Mouse (Mus musculus): ENCODE measurements at regions not wholly inside any gene's neighbourhood (a gene's known extent, or its start where the extent isn't known, plus 50 kb on each side); places are given as distances from the start of the nearest gene placed in this dataset.

DNA sequence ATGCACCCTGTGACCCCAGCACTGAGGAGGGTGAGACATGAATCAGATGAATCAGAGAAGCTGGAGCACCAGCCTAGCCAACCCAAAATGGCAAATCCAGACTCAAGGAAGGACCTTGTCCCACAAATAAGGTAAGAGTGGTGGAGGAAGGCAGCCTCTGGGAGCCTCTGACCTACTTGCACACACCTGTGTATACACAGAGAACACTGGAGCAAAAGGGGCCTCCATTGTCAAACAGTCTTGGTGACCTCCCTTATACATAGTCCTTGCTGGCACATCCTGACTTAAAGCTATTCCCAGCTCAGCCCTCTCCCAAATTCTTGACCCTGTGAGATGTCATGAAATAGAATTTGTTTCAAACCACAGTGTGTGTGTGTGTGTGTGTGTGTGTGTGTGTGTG, 57.1 kb downstream of the Inhbb start:
- no peak overlapping the region for H3K27ac ChIP-seq
- H3K4me2 ChIP-seq: no peak overlapping the region
- no peak for ATAC-seq (ENCODE audit: insufficient read depth, low FRiP score, low read depth)
- H3K4me1 ChIP-seq: no peaks in the 10 kb centered on the region
- no peaks in the 10 kb centered on the region for H3K36me3 ChIP-seq
- H3K9me3 ChIP-seq: no peaks in the 10 kb centered on the region
- no peak overlapping the region for H3K4me3 ChIP-seq (replicated peaks)
- H3K9ac ChIP-seq: no peak overlapping the region
- no peaks in the 10 kb centered on the region for H3K27me3 ChIP-seq (replicated peaks)

DNA sequence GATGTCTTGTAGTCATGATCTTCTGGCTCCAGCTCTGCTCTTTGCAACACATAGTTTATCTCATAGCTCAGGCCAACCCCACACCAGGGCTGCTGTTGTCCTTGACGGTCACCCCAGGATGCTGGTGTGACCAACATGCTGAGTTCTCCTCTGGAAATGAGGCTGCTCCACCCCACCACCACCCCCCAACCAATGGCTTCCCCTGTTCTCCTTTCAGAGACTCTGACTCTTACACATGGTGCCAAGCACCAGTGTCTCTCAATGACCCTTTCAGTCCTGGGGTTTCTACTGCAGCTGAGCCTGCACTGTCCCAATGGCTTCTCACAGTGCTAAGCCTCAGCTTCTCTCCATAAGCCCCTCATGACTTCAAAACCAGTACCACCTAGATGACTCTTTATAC, 64.0 kb downstream of the Inhbb start:
- H3K27me3 ChIP-seq (replicated peaks): no peaks in the 10 kb centered on the region
- H3K4me3 ChIP-seq (replicated peaks): no peak overlapping the region
- H3K27ac ChIP-seq: no peak overlapping the region
- H3K4me2 ChIP-seq: no peak overlapping the region
- H3K9me3 ChIP-seq: no peaks in the 10 kb centered on the region
- H3K9ac ChIP-seq: no peak overlapping the region
- 86% methylated on average over 1 of the region's 1 CpGs for WGBS
- no peaks in the 10 kb centered on the region for H3K36me3 ChIP-seq
- no peaks in the 10 kb centered on the region for H3K4me1 ChIP-seq
- ATAC-seq (ENCODE audit: insufficient read depth, low FRiP score, low read depth): no peak

GRCm38 (mm10) chr1:119356916-119357315, 65.1 kb downstream of the Inhbb start:
- WGBS: 54% methylated on average over 1 of the region's 1 CpGs
- no peaks in the 10 kb centered on the region for H3K36me3 ChIP-seq
- no peak overlapping the region for H3K9ac ChIP-seq
- H3K27me3 ChIP-seq (replicated peaks): no peaks in the 10 kb centered on the region
- no peak overlapping the region for H3K4me2 ChIP-seq
- ATAC-seq (ENCODE audit: insufficient read depth, low FRiP score, low read depth): no peak
- H3K4me3 ChIP-seq (replicated peaks): no peak overlapping the region
- H3K27ac ChIP-seq: no peak overlapping the region
- H3K9me3 ChIP-seq: no peaks in the 10 kb centered on the region
- no peaks in the 10 kb centered on the region for H3K4me1 ChIP-seq

- Histone ChIP-seq H3K27ac (no peak overlapping the region), H3K36me3 (no peaks in the 10 kb centered on the region), H3K9me3 (no peaks in the 10 kb centered on the region), H3K4me3 (replicated peaks) (no peak overlapping the region), H3K9ac (no peak overlapping the region), H3K4me1 (no peaks in the 10 kb centered on the region), H3K4me2 (no peak overlapping the region), H3K27me3 (replicated peaks) (no peaks in the 10 kb centered on the region)
- WGBS: 83% methylated on average over 5 of the region's 5 CpGs
- ATAC-seq (ENCODE audit: insufficient read depth, low FRiP score, low read depth): no peak
Observed at GRCm38 (mm10) chr1:119355456-119355855, 66.6 kb downstream of the Inhbb start.

DNA sequence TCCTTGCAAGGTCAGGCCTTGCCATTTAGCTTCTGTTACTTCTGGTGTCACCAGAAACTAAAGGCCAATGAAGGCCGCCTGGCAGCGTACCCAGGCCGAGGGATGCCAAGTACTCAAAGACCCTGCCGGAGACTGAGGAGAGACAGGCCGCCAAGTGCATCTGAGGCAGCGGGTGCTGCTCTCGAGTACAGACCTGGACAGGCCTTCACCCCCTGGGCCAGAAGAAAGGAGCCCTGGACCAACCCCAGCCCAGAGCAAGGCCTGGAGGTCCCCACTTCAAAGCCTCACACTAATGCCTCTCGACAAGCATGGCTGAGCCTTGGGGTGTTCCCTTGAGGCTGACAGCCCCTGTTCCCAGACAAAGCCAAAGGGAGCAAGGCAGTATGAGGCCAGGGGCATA, 70.5 kb downstream of the Inhbb start:
- H3K27ac ChIP-seq: no peak overlapping the region
- ATAC-seq (ENCODE audit: insufficient read depth, low FRiP score, low read depth): no peak
- H3K4me3 ChIP-seq (replicated peaks): no peak overlapping the region
- no peaks in the 10 kb centered on the region for H3K9me3 ChIP-seq
- H3K4me2 ChIP-seq: no peak overlapping the region
- H3K27me3 ChIP-seq (replicated peaks): no peaks in the 10 kb centered on the region
- H3K4me1 ChIP-seq: no peaks in the 10 kb centered on the region
- H3K9ac ChIP-seq: no peak overlapping the region
- no peaks in the 10 kb centered on the region for H3K36me3 ChIP-seq
- WGBS: 85% methylated on average over 8 of the region's 8 CpGs

GRCm38 (mm10) chr1:119350846-119351245, 71.2 kb downstream of the Inhbb start:
- H3K27ac ChIP-seq: no peak overlapping the region
- H3K9ac ChIP-seq: no peak overlapping the region
- no peak overlapping the region for H3K4me2 ChIP-seq
- WGBS: 85% methylated on average over 4 of the region's 4 CpGs
- no peaks in the 10 kb centered on the region for H3K36me3 ChIP-seq
- H3K4me1 ChIP-seq: no peaks in the 10 kb centered on the region
- no peak for ATAC-seq (ENCODE audit: insufficient read depth, low FRiP score, low read depth)
- no peaks in the 10 kb centered on the region for H3K27me3 ChIP-seq (replicated peaks)
- no peaks in the 10 kb centered on the region for H3K9me3 ChIP-seq
- no peak overlapping the region for H3K4me3 ChIP-seq (replicated peaks)

DNA sequence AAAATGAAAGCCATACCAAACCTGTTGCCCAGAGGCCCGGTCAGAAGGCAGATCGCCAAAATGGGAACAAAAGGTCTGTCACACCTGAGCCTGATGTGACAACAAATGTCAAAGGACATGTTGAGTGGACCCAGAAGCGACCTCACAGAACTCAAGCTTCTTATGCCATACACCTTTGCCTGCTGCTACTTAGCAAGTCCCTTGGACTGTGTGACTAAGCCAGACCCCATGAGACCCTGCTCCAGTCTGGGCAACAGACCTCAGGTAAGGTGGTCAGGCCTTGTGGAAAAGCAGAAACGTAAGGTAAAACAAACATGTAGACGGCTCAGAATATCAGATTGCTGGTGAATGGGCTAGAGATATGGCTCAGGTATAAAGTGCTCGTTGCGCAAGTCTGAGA, 71.8 kb downstream of the Inhbb start:
- H3K4me3 ChIP-seq (replicated peaks): no peak overlapping the region
- no peaks in the 10 kb centered on the region for H3K27me3 ChIP-seq (replicated peaks)
- no peaks in the 10 kb centered on the region for H3K36me3 ChIP-seq
- H3K9me3 ChIP-seq: no peaks in the 10 kb centered on the region
- no peak overlapping the region for H3K4me2 ChIP-seq
- no peak overlapping the region for H3K27ac ChIP-seq
- H3K9ac ChIP-seq: no peak overlapping the region
- H3K4me1 ChIP-seq: no peaks in the 10 kb centered on the region
- 84% methylated on average over 7 of the region's 7 CpGs for WGBS
- ATAC-seq (ENCODE audit: insufficient read depth, low FRiP score, low read depth): no peak

DNA sequence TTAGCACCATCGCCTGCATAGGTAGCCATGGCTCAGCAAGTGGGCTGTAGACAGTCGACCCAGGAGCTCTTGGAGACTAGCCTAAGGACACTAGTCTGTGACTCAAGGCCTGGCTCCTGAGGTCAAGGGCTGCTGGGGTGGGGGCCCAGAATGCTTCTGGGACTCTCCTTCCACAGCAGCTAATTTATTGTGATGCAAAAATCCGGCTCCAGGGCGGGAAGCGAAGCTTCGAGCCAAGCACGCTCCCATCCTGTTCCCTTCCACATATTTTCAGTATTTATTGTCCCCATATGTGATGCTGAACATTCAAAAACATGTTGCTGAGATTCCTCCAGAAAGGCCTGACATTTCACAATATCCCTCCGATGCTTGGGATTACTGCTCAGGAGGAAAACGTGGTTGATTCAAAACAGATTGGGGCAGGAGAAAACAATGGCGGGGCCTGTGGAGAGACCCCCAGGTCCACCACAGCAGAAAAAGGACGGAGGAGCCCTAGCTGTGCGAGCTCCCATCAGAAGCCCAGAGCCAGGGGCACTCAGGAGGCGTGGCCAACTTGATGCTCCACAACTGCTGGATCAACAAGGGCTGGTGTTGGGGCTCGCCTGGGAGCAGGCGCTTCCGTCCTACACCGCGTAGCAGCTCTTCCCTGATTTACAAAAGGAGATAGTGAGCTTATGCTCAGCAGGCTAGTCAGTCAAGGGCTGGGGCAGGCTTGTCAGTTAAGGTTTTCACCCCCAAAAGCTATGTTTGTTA, 73.4 kb downstream of the Inhbb start:
- WGBS: 39% methylated on average over 18 of the region's 18 CpGs
- H3K27me3 ChIP-seq (replicated peaks): no peaks in the 10 kb centered on the region
- H3K4me1 ChIP-seq: no peaks in the 10 kb centered on the region
- no peak for ATAC-seq (ENCODE audit: insufficient read depth, low FRiP score, low read depth)
- H3K9ac ChIP-seq: no peak overlapping the region
- H3K4me2 ChIP-seq: no peak overlapping the region
- no peaks in the 10 kb centered on the region for H3K9me3 ChIP-seq
- H3K36me3 ChIP-seq: no peaks in the 10 kb centered on the region
- H3K4me3 ChIP-seq (replicated peaks): no peak overlapping the region
- H3K27ac ChIP-seq: no peak overlapping the region

- Histone ChIP-seq H3K4me2 (no peak overlapping the region), H3K4me3 (replicated peaks) (no peak overlapping the region), H3K4me1 (no peaks in the 10 kb centered on the region), H3K9ac (no peak overlapping the region), H3K36me3 (no peaks in the 10 kb centered on the region), H3K9me3 (no peaks in the 10 kb centered on the region), H3K27me3 (replicated peaks) (no peaks in the 10 kb centered on the region), H3K27ac (no peak overlapping the region)
- ATAC-seq (ENCODE audit: insufficient read depth, low FRiP score, low read depth): no peak
- WGBS: 100% methylated on average over 1 of the region's 1 CpGs
Observed at GRCm38 (mm10) chr1:119347749-119348148, 74.3 kb downstream of the Inhbb start.

DNA sequence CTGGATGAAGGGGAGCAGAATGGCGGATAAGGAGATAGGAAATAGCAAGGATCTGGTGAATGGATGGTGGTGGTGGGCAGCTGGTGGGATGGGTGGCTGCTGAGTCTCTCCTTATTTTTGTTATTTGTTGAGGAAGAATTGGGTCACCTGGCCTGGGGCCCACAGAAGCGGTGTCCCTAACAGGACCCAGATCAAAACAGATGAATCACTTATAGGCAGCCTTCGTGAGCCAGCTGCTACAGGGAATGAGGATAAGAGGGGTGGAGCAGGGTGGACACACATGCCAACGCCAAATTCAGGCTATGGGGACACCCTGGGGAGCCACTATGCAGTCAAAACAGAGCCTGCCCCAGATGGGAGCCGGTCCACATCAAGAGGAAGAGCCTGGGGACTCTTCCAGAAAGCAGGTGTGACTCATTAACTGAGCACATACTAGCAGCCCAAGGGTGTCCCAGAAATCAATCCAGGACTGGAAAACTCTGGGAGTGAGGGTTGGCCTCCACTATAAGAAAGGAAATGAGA, 75.4 kb downstream of the Inhbb start:
- no peaks in the 10 kb centered on the region for H3K9me3 ChIP-seq
- H3K27me3 ChIP-seq (replicated peaks): no peaks in the 10 kb centered on the region
- H3K27ac ChIP-seq: no peak overlapping the region
- no peak overlapping the region for H3K4me3 ChIP-seq (replicated peaks)
- H3K4me2 ChIP-seq: no peak overlapping the region
- H3K4me1 ChIP-seq: no peaks in the 10 kb centered on the region
- no peak for ATAC-seq (ENCODE audit: insufficient read depth, low FRiP score, low read depth)
- 75% methylated on average over 5 of the region's 5 CpGs for WGBS
- no peaks in the 10 kb centered on the region for H3K36me3 ChIP-seq
- H3K9ac ChIP-seq: no peak overlapping the region

DNA sequence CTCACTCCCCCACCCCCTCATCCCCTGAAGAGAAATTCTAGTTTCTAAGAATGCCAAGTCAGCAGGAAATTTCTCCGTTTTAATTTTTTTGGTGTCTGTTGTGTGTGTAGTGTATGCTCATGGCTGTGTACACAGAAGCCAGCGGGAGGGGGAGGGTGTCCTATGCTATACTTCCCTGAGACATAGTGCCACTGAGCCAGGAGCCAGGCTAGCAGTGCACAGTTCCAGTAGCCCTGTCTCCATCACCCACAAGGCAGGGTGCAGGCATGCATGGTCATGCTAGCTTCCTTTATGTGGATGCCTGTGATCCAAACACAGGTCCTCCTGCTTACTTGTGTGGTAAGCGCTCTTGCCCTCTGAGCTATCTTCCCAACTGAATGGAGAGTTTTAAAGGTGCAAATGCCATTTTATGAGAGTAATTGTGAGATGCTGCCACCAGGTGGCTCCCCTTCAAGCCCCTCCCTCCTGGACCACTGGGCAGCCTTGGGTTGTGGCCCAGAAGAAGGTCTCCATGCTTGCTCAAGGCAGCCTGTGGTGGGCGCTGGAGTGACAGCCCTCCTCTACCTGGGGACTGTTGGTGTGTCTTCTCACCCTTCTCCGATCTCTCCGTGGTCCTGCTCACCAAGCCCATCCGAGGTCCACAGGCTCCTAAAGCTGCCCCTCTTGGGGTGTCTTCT, 76.8 kb downstream of the Inhbb start:
- no peak overlapping the region for H3K4me2 ChIP-seq
- no peaks in the 10 kb centered on the region for H3K36me3 ChIP-seq
- H3K4me1 ChIP-seq: no peaks in the 10 kb centered on the region
- no peaks in the 10 kb centered on the region for H3K9me3 ChIP-seq
- H3K4me3 ChIP-seq (replicated peaks): no peak overlapping the region
- no peak overlapping the region for H3K9ac ChIP-seq
- ATAC-seq (ENCODE audit: insufficient read depth, low FRiP score, low read depth): no peak
- 58% methylated on average over 7 of the region's 7 CpGs for WGBS
- no peaks in the 10 kb centered on the region for H3K27me3 ChIP-seq (replicated peaks)
- H3K27ac ChIP-seq: no peak overlapping the region

GRCm38 (mm10) chr1:119344046-119344445, 78.0 kb downstream of the Inhbb start:
- Histone ChIP-seq H3K9me3 (no peaks in the 10 kb centered on the region), H3K4me3 (replicated peaks) (no peak overlapping the region), H3K4me1 (no peaks in the 10 kb centered on the region), H3K27ac (no peak overlapping the region), H3K27me3 (replicated peaks) (no peaks in the 10 kb centered on the region), H3K4me2 (no peak overlapping the region), H3K9ac (no peak overlapping the region), H3K36me3 (no peaks in the 10 kb centered on the region)
- ATAC-seq (ENCODE audit: insufficient read depth, low FRiP score, low read depth): no peak
- WGBS: 57% methylated on average over 4 of the region's 4 CpGs
